Comparison of ENCODE assay signal across 8 mouse cellular contexts in genomic region chr2:4562826-4563225, GRCm38 (mm10).
DNase-seq lines count a peak whose midpoint lies in the region; ATAC-seq and TF ChIP-seq lines count a peak whose summit lies in the region.
"Had no signal": no experiment of that assay in that cellular context is flagged by ENCODE, and none has a peak within 500 bp of the region (broad histone marks: within the 10 kb centered on the region; RNA-seq: fewer than 3 reads in every experiment).

No protein-coding gene starts in this region.

- H3K4me2 ChIP-seq in forebrain, embryonic 11.5 days (ENCODE audit: low read depth, low read length, severe bottlenecking) = peak overlapping the region; percentile 65; the same call in 1 of the 2 replicates
- peak overlapping the region; percentile 11; the same call in 1 of the 2 replicates for H3K4me2 ChIP-seq in neural tube, embryonic 14.5 days (ENCODE audit: low read depth, low read length)

- H3K36me3 ChIP-seq in forebrain, embryonic 11.5 days (ENCODE audit: control insufficient read depth, insufficient read depth, low read length) = peaks cover 9% of the 10 kb centered on the region; the same call in 1 of the 2 replicates
- H3K36me3 ChIP-seq in limb, embryonic 10.5 days = peaks cover 64% of the 10 kb centered on the region
- peaks cover 17% of the 10 kb centered on the region for H3K36me3 ChIP-seq in neural tube, embryonic 14.5 days (ENCODE audit: control insufficient read depth, insufficient read depth, low read length)

- DNase-seq in lung, adult 2 months = no peak
- DNase-seq in lung, postnatal 25 days (ENCODE audit: low spot score) = no peak
- DNase-seq in forebrain, embryonic 11.5 days (ENCODE audit: low spot score) = no peak
- no peak for DNase-seq in limb, embryonic 10.5 days (ENCODE audit: low spot score)
- DNase-seq in layer of hippocampus, postnatal 14 days (ENCODE audit: low spot score in 2 of 2) = no peak
- no peak for DNase-seq in natural killer cell, adult 2 months (ENCODE audit: low spot score in 2 of 2)
- DNase-seq: layer of hippocampus, adult 9-11 months had no signal

- peak overlapping the region; percentile 61 for H3K4me3 ChIP-seq in lung, adult 2 months (replicated peaks; ENCODE audit: extremely low read depth, low read depth, low read length)
- peak overlapping the region; percentile 45 for H3K4me3 ChIP-seq in forebrain, embryonic 11.5 days (ENCODE audit: low read depth, low read length)
- H3K4me3 ChIP-seq in limb, embryonic 10.5 days = peak overlapping the region; percentile 55
- H3K4me3 ChIP-seq in neural tube, embryonic 14.5 days (ENCODE audit: low read depth, low read length) = no peak overlapping the region

- H3K27me3 ChIP-seq in forebrain, embryonic 11.5 days (ENCODE audit: control insufficient read depth, insufficient read depth, low read length) = no peaks in the 10 kb centered on the region
- no peaks in the 10 kb centered on the region for H3K27me3 ChIP-seq in limb, embryonic 10.5 days (ENCODE audit: low read depth, poor library complexity, severe bottlenecking)
- H3K27me3 ChIP-seq in neural tube, embryonic 14.5 days (ENCODE audit: control insufficient read depth, insufficient read depth, low read length) = no peaks in the 10 kb centered on the region

- no peaks in the 10 kb centered on the region for H3K9me3 ChIP-seq in forebrain, embryonic 11.5 days (ENCODE audit: control insufficient read depth, low read length)
- no peaks in the 10 kb centered on the region for H3K9me3 ChIP-seq in limb, embryonic 10.5 days (replicated peaks)
- H3K9me3 ChIP-seq in neural tube, embryonic 14.5 days (ENCODE audit: control insufficient read depth, low read length) = no peaks in the 10 kb centered on the region

- WGBS in lung, adult 2 months = 28% methylated on average over 5 of the region's 5 CpGs
- 69% methylated on average over 5 of the region's 5 CpGs for WGBS in forebrain, embryonic 11.5 days
- WGBS in limb, embryonic 10.5 days = 67% methylated on average over 5 of the region's 5 CpGs
- WGBS in neural tube, embryonic 14.5 days = 74% methylated on average over 5 of the region's 5 CpGs

- H3K9ac ChIP-seq in forebrain, embryonic 11.5 days (ENCODE audit: low read length) = peak overlapping the region; percentile 16; the same call in 1 of the 2 replicates
- H3K9ac ChIP-seq in neural tube, embryonic 14.5 days (replicated peaks; ENCODE audit: low read depth, low read length) = no peak overlapping the region

- no peak overlapping the region for H3K27ac ChIP-seq in forebrain, embryonic 11.5 days (ENCODE audit: low read depth, low read length)
- peak overlapping the region; percentile 67 for H3K27ac ChIP-seq in limb, embryonic 10.5 days
- no peak overlapping the region for H3K27ac ChIP-seq in neural tube, embryonic 14.5 days (ENCODE audit: low read depth, low read length)

- TF ChIP-seq CTCF in lung, adult 2 months (IDR thresholded peaks at IDR 0.05; ENCODE audit: insufficient read depth, low read length) = no peak

- no peak for ATAC-seq in forebrain, embryonic 11.5 days (replicated peaks; ENCODE audit: low FRiP score)
- no peak for ATAC-seq in neural tube, embryonic 14.5 days (ENCODE audit: low read depth)

- TF ChIP-seq POLR2A in lung, adult 2 months (IDR thresholded peaks at IDR 0.05; ENCODE audit: borderline replicate concordance, extremely low read depth, low read depth, low read length) = no peak

- H3K4me1 ChIP-seq in lung, adult 2 months (ENCODE audit: control insufficient read depth, insufficient read depth, low read length) = peaks cover 14% of the 10 kb centered on the region
- H3K4me1 ChIP-seq in forebrain, embryonic 11.5 days (replicated peaks; ENCODE audit: control insufficient read depth, insufficient read depth, low read length) = peaks cover 14% of the 10 kb centered on the region; the same call in 1 of the 2 replicates
- H3K4me1 ChIP-seq in limb, embryonic 10.5 days = peaks cover 63% of the 10 kb centered on the region
- peaks cover 16% of the 10 kb centered on the region for H3K4me1 ChIP-seq in neural tube, embryonic 14.5 days (ENCODE audit: control insufficient read depth, insufficient read depth, low read length)
